Mouse (Mus musculus): ENCODE measurements around the gene Cdc42bpb. TPM values are rescaled to one million over a fixed set of nuclear protein-coding genes. Genes with fewer than 3 reads are reported as not detected.

Gene Cdc42bpb
- polyA plus RNA-seq, 2 experiments, result 5.3 to 22.5 TPM

DNA sequence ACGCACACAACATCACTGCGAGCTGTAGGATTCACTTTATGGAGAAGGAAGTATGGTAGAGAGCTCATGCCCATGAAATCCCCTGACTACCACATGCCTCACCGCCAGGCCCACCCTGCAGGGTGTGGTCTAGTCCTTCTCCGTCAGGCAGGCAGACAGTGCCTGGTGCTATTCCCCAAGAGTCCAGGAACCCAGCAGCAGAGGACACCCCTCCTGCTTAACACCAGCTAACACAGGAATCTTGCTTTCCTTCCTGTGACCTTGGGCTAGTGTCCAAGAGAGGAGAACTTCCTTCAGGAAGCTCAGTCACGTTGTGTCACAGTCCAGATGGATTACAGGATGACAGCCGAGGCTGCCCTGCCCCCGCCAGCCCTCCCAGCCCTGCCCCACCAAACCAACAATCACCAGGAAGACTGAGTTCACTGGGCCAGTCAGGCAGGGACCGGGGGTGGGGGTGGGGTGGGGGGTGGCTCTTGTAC, 9.2 kb upstream of the Cdc42bpb start:
- DNase-seq (ENCODE audit: low read depth in 3 of 3, low spot score in 3 of 3) (no peak), ATAC-seq (ENCODE audit: insufficient read depth) (peak; percentile 68)
- no peak overlapping the region for H3K9ac ChIP-seq (replicated peaks)
- H3K27me3 ChIP-seq (ENCODE audit: control insufficient read depth, insufficient read depth, low read length), result no peaks in the 10 kb centered on the region; the same call in 1 of the 2 replicates
- H3K9me3 ChIP-seq (ENCODE audit: control insufficient read depth, low read length), result no peaks in the 10 kb centered on the region
- 24% methylated on average over 8 of the region's 8 CpGs for whole genome bisulfite sequencing (ENCODE audit: insufficient replicate concordance)
- H3K4me1 ChIP-seq (replicated peaks; ENCODE audit: control insufficient read depth in 2 of 2, insufficient read depth in 2 of 2, low read length in 1 of 2), result peaks cover 0 to 6% of the 10 kb centered on the region in 2 experiments; a peak in 2 of 4 replicates
- no peak overlapping the region for H3K4me3 ChIP-seq (ENCODE audit: insufficient read depth in 1 of 2, low read depth in 2 of 2, low read length in 2 of 2)
- no peaks in the 10 kb centered on the region for H3K36me3 ChIP-seq (replicated peaks; ENCODE audit: control insufficient read depth, insufficient read depth, low read depth)
- H3K4me2 ChIP-seq (ENCODE audit: low read depth), result no peak overlapping the region
- no peak for TF ChIP-seq CTCF (IDR thresholded peaks at IDR 0.05; ENCODE audit: low read depth)
- no peak for TF ChIP-seq EP300 (IDR thresholded peaks at IDR 0.05; ENCODE audit: low read depth)
- H3K27ac ChIP-seq, result no peak overlapping the region

- H3K4me1 ChIP-seq (replicated peaks; ENCODE audit: control insufficient read depth in 2 of 2, insufficient read depth in 2 of 2, low read length in 1 of 2), result peaks cover 0 to 6% of the 10 kb centered on the region in 2 experiments; a peak in 2 of 4 replicates
- no peaks in the 10 kb centered on the region; the same call in 1 of the 2 replicates for H3K27me3 ChIP-seq (ENCODE audit: control insufficient read depth, insufficient read depth, low read length)
- H3K36me3 ChIP-seq (replicated peaks; ENCODE audit: control insufficient read depth, insufficient read depth, low read depth), result no peaks in the 10 kb centered on the region
- H3K4me2 ChIP-seq (ENCODE audit: low read depth), result no peak overlapping the region
- H3K4me3 ChIP-seq (ENCODE audit: insufficient read depth in 1 of 2, low read depth in 2 of 2, low read length in 2 of 2), result no peak overlapping the region
- 67% methylated on average over 13 of the region's 13 CpGs for WGBS (ENCODE audit: insufficient replicate concordance)
- DNase-seq (ENCODE audit: low read depth in 3 of 3, low spot score in 3 of 3), result no peak
- 0 out of 2 replicates have a peak, but pooled peaks have one; percentile 21 for ATAC-seq (ENCODE audit: insufficient read depth)
- H3K27ac ChIP-seq, result no peak overlapping the region
- H3K9me3 ChIP-seq (ENCODE audit: control insufficient read depth, low read length), result no peaks in the 10 kb centered on the region
- TF ChIP-seq EP300 (IDR thresholded peaks at IDR 0.05; ENCODE audit: low read depth) (no peak), CTCF (IDR thresholded peaks at IDR 0.05; ENCODE audit: low read depth) (no peak)
- H3K9ac ChIP-seq (replicated peaks), result no peak overlapping the region
Observed at GRCm38 (mm10) chr12:111385883-111386641, 8.5 kb upstream of the Cdc42bpb start.

DNA sequence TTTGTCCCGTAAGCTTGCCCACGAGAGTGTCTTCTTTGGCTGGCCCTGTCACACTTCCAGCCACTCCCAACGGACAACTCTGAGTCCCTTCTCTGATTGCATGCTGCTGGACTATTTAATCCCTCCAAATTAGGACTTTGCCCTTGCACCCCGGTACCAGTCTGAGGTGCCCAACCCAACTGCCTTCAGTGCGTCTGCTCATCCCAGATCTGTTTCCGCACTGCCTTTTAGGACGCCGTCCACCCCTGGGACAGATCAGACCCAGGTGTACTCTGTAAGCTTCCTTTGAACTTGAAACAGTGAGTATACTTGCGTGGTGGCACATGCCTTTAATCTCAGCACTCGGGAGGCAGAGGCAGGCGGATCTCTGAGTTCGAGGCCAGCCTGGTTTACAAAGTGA, 1.3 kb upstream of the Cdc42bpb start:
- H3K9ac ChIP-seq (replicated peaks), result no peak overlapping the region
- peaks cover 0 to 5% of the 10 kb centered on the region in 2 experiments; a peak in 1 of 4 replicates for H3K4me1 ChIP-seq (replicated peaks; ENCODE audit: control insufficient read depth in 2 of 2, insufficient read depth in 2 of 2, low read length in 1 of 2)
- H3K36me3 ChIP-seq (replicated peaks; ENCODE audit: control insufficient read depth, insufficient read depth, low read depth), result no peaks in the 10 kb centered on the region
- ATAC-seq (ENCODE audit: insufficient read depth) (no peak), DNase-seq (ENCODE audit: low read depth in 3 of 3, low spot score in 3 of 3) (no peak)
- 67% methylated on average over 12 of the region's 12 CpGs for WGBS (ENCODE audit: insufficient replicate concordance)
- H3K9me3 ChIP-seq (ENCODE audit: control insufficient read depth, low read length), result no peaks in the 10 kb centered on the region
- no peak overlapping the region for H3K4me2 ChIP-seq (ENCODE audit: low read depth)
- no peak overlapping the region for H3K27ac ChIP-seq
- H3K4me3 ChIP-seq (ENCODE audit: insufficient read depth in 1 of 2, low read depth in 2 of 2, low read length in 2 of 2), result no peak overlapping the region
- no peak for TF ChIP-seq CTCF (IDR thresholded peaks at IDR 0.05; ENCODE audit: low read depth)
- no peak for TF ChIP-seq EP300 (IDR thresholded peaks at IDR 0.05; ENCODE audit: low read depth)
- H3K27me3 ChIP-seq (ENCODE audit: control insufficient read depth, insufficient read depth, low read length), result peaks cover 42% of the 10 kb centered on the region

GRCm38 (mm10) chr12:111377986-111378490, 520 bp upstream of the Cdc42bpb start:
- TF ChIP-seq CTCF (IDR thresholded peaks at IDR 0.05; ENCODE audit: low read depth) (no peak), EP300 (IDR thresholded peaks at IDR 0.05; ENCODE audit: low read depth) (no peak)
- Histone ChIP-seq H3K9me3 (ENCODE audit: control insufficient read depth, low read length) (no peaks in the 10 kb centered on the region), H3K27me3 (ENCODE audit: control insufficient read depth, insufficient read depth, low read length) (peaks cover 42% of the 10 kb centered on the region), H3K4me3 (ENCODE audit: insufficient read depth in 1 of 2, low read depth in 2 of 2, low read length in 2 of 2) (peak overlapping the region; percentile 65 to 80), H3K4me2 (ENCODE audit: low read depth) (peak overlapping the region; percentile 66), H3K9ac (replicated peaks) (no peak overlapping the region), H3K4me1 (replicated peaks; ENCODE audit: control insufficient read depth in 2 of 2, insufficient read depth in 2 of 2, low read length in 1 of 2) (peaks cover 0 to 5% of the 10 kb centered on the region in 2 experiments; a peak in 1 of 4 replicates), H3K36me3 (replicated peaks; ENCODE audit: control insufficient read depth, insufficient read depth, low read depth) (no peaks in the 10 kb centered on the region), H3K27ac (no peak overlapping the region)
- under 1% methylated on average over 32 of the region's 32 CpGs for WGBS (ENCODE audit: insufficient replicate concordance)
- peak; percentile 27; the same call in 1 of the 2 replicates for ATAC-seq (ENCODE audit: insufficient read depth)
- no peak for DNase-seq (ENCODE audit: low read depth in 3 of 3, low spot score in 3 of 3)

GRCm38 (mm10) chr12:111376826-111377331, 639 bp downstream of the Cdc42bpb start:
- Histone ChIP-seq H3K9me3 (ENCODE audit: control insufficient read depth, low read length) (no peaks in the 10 kb centered on the region), H3K4me1 (replicated peaks; ENCODE audit: control insufficient read depth in 2 of 2, insufficient read depth in 2 of 2, low read length in 1 of 2) (peaks cover 0 to 6% of the 10 kb centered on the region in 2 experiments; a peak in 2 of 4 replicates), H3K36me3 (replicated peaks; ENCODE audit: control insufficient read depth, insufficient read depth, low read depth) (no peaks in the 10 kb centered on the region), H3K9ac (replicated peaks) (peak overlapping the region; percentile 35), H3K27me3 (ENCODE audit: control insufficient read depth, insufficient read depth, low read length) (peaks cover 42% of the 10 kb centered on the region), H3K4me2 (ENCODE audit: low read depth) (peak overlapping the region; percentile 66), H3K27ac (no peak overlapping the region), H3K4me3 (ENCODE audit: insufficient read depth in 1 of 2, low read depth in 2 of 2, low read length in 2 of 2) (peak overlapping the region; percentile 65 to 80)
- TF ChIP-seq CTCF (IDR thresholded peaks at IDR 0.05; ENCODE audit: low read depth), result no peak
- no peak for TF ChIP-seq EP300 (IDR thresholded peaks at IDR 0.05; ENCODE audit: low read depth)
- ATAC-seq (ENCODE audit: insufficient read depth), result peak; percentile 19
- DNase-seq (ENCODE audit: low read depth in 3 of 3, low spot score in 3 of 3), result no peak
- under 1% methylated on average over 48 of the region's 49 CpGs for WGBS (ENCODE audit: insufficient replicate concordance)
